Mouse (Mus musculus) NIH3T3 (cell line): ENCODE results near the gene Gm21293.
"Not testable (repeated sequence)": the region's sequence is repeated elsewhere in the genome, so short reads cannot be mapped to it uniquely, and the experiment has no call there.

ENCODE experiments used
- DNase-seq: peaks from one replicate; pipeline ENCODE4 v3.0.0-alpha.2; 2012; ENCODE audit warnings: low read depth

The Gm21293 gene

DNA sequence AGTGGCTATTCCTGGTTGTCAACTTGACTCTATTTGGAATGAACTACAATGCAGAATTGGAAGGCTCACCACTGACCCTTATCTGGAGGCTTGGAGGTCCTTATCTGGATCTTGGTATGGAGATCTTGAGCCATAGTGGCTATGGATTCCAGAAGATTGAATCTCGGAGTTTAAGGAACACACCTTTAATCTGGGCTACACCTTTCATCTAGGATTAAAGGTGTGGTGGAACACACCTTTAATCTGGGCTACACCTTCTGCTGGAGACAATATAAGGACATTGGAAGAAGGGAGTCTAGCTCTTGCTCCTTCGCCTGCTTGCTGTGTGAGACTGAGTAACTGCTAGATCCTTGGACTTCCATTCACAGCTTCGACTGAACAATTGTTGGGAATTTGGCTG, at the start of gene Gm21293:
Gene Gm21293, plus strand, starts transcription at position 301 of the 400 bp plus-strand sequence.
- not testable (repeated sequence) for DNase-seq

- DNase-seq, result no peak
These were observed 32.7 kb upstream of the Gm21293 start for GRCm38 (mm10) chr10:104110044-104110443.

DNA sequence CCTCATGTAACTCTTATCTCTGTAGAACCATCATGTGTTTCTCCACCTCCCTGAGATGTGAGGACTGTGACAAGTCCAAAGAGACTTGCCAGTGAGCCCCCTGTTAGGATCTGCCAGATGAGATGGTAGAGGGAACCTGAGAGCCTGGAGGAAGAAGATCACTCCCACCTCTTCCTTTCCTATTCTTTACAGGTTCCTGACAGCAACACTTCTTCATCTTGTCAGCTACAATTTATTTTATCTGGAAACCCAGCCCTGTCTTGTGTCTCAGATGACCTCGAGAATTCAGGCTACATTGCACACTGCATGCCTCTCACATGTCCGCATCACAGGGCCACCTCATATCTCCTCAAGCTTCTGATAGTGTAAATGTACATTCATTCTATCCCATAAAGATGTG, 24.5 kb upstream of the Gm21293 start:
- DNase-seq, result no peak

DNA sequence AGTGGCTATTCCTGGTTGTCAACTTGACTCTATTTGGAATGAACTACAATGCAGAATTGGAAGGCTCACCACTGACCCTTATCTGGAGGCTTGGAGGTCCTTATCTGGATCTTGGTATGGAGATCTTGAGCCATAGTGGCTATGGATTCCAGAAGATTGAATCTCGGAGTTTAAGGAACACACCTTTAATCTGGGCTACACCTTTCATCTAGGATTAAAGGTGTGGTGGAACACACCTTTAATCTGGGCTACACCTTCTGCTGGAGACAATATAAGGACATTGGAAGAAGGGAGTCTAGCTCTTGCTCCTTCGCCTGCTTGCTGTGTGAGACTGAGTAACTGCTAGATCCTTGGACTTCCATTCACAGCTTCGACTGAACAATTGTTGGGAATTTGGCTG, 8.4 kb downstream of the Gm21293 start, which contains the start of gene Gm6763:
Gene Gm6763, plus strand, starts transcription at position 301 of the 400 bp plus-strand sequence.
- not testable (repeated sequence) for DNase-seq

DNA sequence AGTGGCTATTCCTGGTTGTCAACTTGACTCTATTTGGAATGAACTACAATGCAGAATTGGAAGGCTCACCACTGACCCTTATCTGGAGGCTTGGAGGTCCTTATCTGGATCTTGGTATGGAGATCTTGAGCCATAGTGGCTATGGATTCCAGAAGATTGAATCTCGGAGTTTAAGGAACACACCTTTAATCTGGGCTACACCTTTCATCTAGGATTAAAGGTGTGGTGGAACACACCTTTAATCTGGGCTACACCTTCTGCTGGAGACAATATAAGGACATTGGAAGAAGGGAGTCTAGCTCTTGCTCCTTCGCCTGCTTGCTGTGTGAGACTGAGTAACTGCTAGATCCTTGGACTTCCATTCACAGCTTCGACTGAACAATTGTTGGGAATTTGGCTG, 16.9 kb downstream of the Gm21293 start, which contains the start of gene Gm8764:
Gene Gm8764, plus strand, starts transcription at position 301 of the 400 bp plus-strand sequence.
- not testable (repeated sequence) for DNase-seq

- not testable (repeated sequence) for DNase-seq
These were observed 25.4 kb downstream of the Gm21293 start, which contains the start of gene Gm21304 for GRCm38 (mm10) chr10:104168215-104168614. Gene Gm21304, plus strand, starts transcription at chr10:104168515.

GRCm38 (mm10) chr10:104176724-104177123, 33.9 kb downstream of the Gm21293 start, which contains the start of gene Gm21312:
Gene Gm21312, plus strand, starts transcription at chr10:104177024.
- not testable (repeated sequence) for DNase-seq

DNA sequence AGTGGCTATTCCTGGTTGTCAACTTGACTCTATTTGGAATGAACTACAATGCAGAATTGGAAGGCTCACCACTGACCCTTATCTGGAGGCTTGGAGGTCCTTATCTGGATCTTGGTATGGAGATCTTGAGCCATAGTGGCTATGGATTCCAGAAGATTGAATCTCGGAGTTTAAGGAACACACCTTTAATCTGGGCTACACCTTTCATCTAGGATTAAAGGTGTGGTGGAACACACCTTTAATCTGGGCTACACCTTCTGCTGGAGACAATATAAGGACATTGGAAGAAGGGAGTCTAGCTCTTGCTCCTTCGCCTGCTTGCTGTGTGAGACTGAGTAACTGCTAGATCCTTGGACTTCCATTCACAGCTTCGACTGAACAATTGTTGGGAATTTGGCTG, 42.4 kb downstream of the Gm21293 start, which contains the start of gene Gm20765:
Gene Gm20765, plus strand, starts transcription at position 301 of the 400 bp plus-strand sequence.
- not testable (repeated sequence) for DNase-seq

GRCm38 (mm10) chr10:104193742-104194141, 51.0 kb downstream of the Gm21293 start, which contains the start of gene Gm4340:
Gene Gm4340, plus strand, starts transcription at chr10:104194042.
- DNase-seq, result not testable (repeated sequence)
